Mouse (Mus musculus): ENCODE results near the gene Grk5. TPM values are rescaled to one million over a fixed set of nuclear protein-coding genes. Genes with fewer than 3 reads are reported as not detected.

Grk5 gene
- polyA plus RNA-seq, 1 experiment from 2014 or later: 3.6 TPM

DNA sequence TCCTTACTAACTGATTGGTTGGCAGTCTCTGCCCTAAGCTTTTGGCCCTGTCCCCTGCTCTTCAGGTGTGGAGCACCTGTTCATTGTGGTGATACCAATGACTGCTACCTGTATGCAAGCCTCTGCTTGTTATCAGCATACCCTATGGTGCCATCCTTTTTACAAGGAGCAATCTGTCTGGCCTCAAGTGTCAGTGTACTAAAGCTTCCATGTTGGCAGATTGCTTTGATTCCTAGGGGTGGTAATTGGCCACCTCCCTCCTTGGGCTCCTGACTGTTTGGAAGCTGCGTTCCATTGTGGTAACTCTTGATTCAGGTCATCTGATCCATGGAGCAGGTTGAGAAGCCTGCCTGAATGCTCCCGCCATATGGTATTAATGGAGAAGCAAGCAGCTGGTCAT is 65.6 kb downstream of the Grk5 start:
- Histone ChIP-seq H3K9me3 (ENCODE audit: control insufficient read depth, low read depth, low read length) (no peaks in the 10 kb centered on the region), H3K4me3 (ENCODE audit: low read depth, low read length) (no peak overlapping the region), H3K36me3 (ENCODE audit: control insufficient read depth, insufficient read depth, low read length) (no peaks in the 10 kb centered on the region), H3K27ac (ENCODE audit: low read length) (no peak overlapping the region), H3K4me2 (replicated peaks; ENCODE audit: low read depth, low read length) (no peak overlapping the region), H3K4me1 (ENCODE audit: control insufficient read depth, insufficient read depth, low read length) (no peaks in the 10 kb centered on the region), H3K9ac (replicated peaks; ENCODE audit: low read depth, low read length) (no peak overlapping the region), H3K27me3 (ENCODE audit: control insufficient read depth, insufficient read depth, low read length) (no peaks in the 10 kb centered on the region)
- ATAC-seq (ENCODE audit: insufficient number of reproducible peaks, insufficient read depth, low FRiP score, low read depth): no peak; the same call in 1 of the 2 replicates
- WGBS: 93% methylated on average over 2 of the region's 2 CpGs

DNA sequence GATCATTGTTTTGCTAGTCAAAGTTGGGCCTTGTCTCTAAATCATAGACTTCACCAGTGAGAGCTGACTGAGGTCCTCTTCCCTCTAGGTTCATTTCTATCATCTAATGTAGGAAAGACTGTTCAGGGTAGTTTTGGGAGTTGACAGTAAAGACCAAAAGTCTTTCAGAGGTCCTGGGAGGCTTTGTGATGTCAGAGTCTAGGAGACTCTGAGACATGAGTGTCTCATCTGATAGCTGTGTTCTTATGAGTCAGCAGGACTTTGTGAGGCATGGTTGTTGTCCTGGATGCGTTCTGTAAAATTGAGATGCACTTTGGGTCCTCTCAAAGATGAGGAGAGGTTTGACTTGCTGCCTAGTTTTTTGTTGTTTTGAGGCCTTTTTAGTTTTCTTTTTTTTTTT is 66.2 kb downstream of the Grk5 start:
- Histone ChIP-seq H3K27ac (ENCODE audit: low read length) (no peak overlapping the region), H3K9ac (replicated peaks; ENCODE audit: low read depth, low read length) (no peak overlapping the region), H3K4me1 (ENCODE audit: control insufficient read depth, insufficient read depth, low read length) (no peaks in the 10 kb centered on the region), H3K36me3 (ENCODE audit: control insufficient read depth, insufficient read depth, low read length) (no peaks in the 10 kb centered on the region), H3K9me3 (ENCODE audit: control insufficient read depth, low read depth, low read length) (no peaks in the 10 kb centered on the region), H3K4me2 (replicated peaks; ENCODE audit: low read depth, low read length) (no peak overlapping the region), H3K27me3 (ENCODE audit: control insufficient read depth, insufficient read depth, low read length) (no peaks in the 10 kb centered on the region), H3K4me3 (ENCODE audit: low read depth, low read length) (no peak overlapping the region)
- WGBS: 87% methylated on average over 1 of the region's 1 CpGs
- ATAC-seq (ENCODE audit: insufficient number of reproducible peaks, insufficient read depth, low FRiP score, low read depth): no peak

DNA sequence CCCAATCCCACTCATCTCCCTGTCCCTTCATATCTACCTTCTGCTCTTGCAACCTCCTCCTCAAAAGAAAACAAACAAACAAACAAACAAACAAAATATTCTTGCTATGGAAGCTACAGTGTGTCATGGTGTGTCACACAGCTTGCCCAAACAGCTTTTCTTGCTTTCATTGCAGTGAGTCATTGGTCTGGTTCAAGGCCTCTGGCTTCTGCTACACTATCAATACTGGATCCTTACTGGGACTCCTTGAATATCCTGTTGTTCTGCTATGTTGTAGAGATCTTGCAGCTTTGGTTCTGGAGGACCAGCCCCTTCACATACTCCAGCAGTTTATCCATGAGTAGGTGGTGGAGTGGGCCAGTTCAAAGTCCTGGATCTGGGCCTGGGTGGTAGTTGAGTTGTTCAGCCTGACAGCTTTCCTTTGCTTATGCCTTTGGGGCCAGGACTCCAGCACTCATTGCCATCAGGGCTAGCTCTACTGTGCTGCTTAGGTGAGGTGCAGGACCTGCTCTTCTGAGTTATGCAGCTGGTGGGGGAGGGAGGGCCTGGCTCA is 66.7 kb downstream of the Grk5 start:
- H3K36me3 ChIP-seq (ENCODE audit: control insufficient read depth, insufficient read depth, low read length): no peaks in the 10 kb centered on the region
- no peaks in the 10 kb centered on the region for H3K27me3 ChIP-seq (ENCODE audit: control insufficient read depth, insufficient read depth, low read length)
- H3K4me2 ChIP-seq (replicated peaks; ENCODE audit: low read depth, low read length): no peak overlapping the region
- no peaks in the 10 kb centered on the region for H3K4me1 ChIP-seq (ENCODE audit: control insufficient read depth, insufficient read depth, low read length)
- H3K4me3 ChIP-seq (ENCODE audit: low read depth, low read length): no peak overlapping the region
- H3K27ac ChIP-seq (ENCODE audit: low read length): no peak overlapping the region
- no peak for ATAC-seq (ENCODE audit: insufficient number of reproducible peaks, insufficient read depth, low FRiP score, low read depth)
- H3K9me3 ChIP-seq (ENCODE audit: control insufficient read depth, low read depth, low read length): no peaks in the 10 kb centered on the region
- H3K9ac ChIP-seq (replicated peaks; ENCODE audit: low read depth, low read length): no peak overlapping the region

DNA sequence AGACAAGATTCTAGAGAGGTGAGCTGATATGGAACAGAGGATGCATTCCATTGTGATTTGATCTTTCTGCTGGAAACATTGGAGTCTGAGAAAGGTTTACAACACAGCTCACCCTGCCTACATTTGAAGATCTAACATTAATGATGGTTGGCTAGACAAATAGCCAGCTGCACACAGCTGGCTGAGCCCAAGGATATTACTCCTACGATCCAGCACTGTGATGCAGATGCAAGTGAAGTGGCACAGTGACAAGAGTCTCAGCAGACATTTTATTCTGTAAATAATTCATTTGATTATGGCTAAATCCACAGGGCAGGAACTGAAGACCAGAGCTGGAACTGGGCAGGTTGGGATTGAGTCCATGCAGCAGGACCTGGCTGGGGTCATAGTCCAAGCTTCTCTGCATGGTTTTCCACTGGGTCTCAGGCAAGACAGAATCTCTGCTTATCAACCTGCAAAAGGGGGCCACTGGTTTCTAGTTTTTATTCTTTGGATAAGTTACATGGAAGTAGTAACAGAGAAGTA is 70.2 kb downstream of the Grk5 start:
- no peak overlapping the region for H3K9ac ChIP-seq (replicated peaks; ENCODE audit: low read depth, low read length)
- H3K4me2 ChIP-seq (replicated peaks; ENCODE audit: low read depth, low read length): no peak overlapping the region
- no peaks in the 10 kb centered on the region for H3K27me3 ChIP-seq (ENCODE audit: control insufficient read depth, insufficient read depth, low read length)
- H3K36me3 ChIP-seq (ENCODE audit: control insufficient read depth, insufficient read depth, low read length): no peaks in the 10 kb centered on the region
- ATAC-seq (ENCODE audit: insufficient number of reproducible peaks, insufficient read depth, low FRiP score, low read depth): 0 out of 2 replicates have a peak, but pooled peaks have one; percentile 53
- H3K27ac ChIP-seq (ENCODE audit: low read length): no peak overlapping the region
- WGBS: 39% methylated on average over 1 of the region's 1 CpGs
- H3K9me3 ChIP-seq (ENCODE audit: control insufficient read depth, low read depth, low read length): no peaks in the 10 kb centered on the region
- H3K4me3 ChIP-seq (ENCODE audit: low read depth, low read length): no peak overlapping the region
- no peaks in the 10 kb centered on the region for H3K4me1 ChIP-seq (ENCODE audit: control insufficient read depth, insufficient read depth, low read length)

DNA sequence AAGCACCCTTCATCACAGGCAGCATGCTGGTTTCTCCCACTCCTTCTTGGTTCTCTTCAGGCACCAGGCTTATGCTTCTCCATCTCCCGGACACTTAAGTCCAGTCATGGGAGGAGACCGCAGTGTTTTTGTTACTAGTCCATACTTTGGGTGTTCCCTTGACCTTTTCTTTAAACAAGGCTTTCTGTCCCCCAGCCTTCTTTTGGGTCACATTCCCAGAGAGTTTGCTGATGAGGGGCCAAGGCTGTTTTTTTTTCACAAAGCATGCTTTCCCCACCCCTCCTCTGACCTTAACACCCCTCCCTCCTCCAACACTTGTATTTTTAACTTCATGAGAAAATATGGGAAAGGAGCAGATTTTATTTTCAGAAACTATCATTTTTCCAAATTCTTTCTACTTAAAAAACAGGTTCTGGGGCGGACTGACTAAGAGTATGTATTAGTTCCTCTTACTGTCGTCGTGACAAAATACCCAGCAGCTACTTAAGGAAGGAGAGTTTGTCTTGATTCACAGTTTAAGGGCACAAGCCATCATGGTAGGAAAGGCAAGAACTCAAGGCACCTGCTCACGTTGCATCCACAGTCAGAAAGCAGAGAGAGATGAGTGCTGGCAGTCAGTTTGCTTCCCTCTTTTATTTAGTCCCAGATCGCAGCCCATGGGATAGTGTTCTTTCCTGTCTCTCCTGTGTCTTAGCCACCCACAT is 73.0 kb downstream of the Grk5 start:
- Histone ChIP-seq H3K4me2 (replicated peaks; ENCODE audit: low read depth, low read length) (no peak overlapping the region), H3K4me3 (ENCODE audit: low read depth, low read length) (no peak overlapping the region), H3K9me3 (ENCODE audit: control insufficient read depth, low read depth, low read length) (no peaks in the 10 kb centered on the region), H3K9ac (replicated peaks; ENCODE audit: low read depth, low read length) (no peak overlapping the region), H3K4me1 (ENCODE audit: control insufficient read depth, insufficient read depth, low read length) (no peaks in the 10 kb centered on the region), H3K27me3 (ENCODE audit: control insufficient read depth, insufficient read depth, low read length) (no peaks in the 10 kb centered on the region), H3K36me3 (ENCODE audit: control insufficient read depth, insufficient read depth, low read length) (no peaks in the 10 kb centered on the region), H3K27ac (ENCODE audit: low read length) (no peak overlapping the region)
- WGBS: 67% methylated on average over 7 of the region's 7 CpGs
- ATAC-seq (ENCODE audit: insufficient number of reproducible peaks, insufficient read depth, low FRiP score, low read depth): no peak

DNA sequence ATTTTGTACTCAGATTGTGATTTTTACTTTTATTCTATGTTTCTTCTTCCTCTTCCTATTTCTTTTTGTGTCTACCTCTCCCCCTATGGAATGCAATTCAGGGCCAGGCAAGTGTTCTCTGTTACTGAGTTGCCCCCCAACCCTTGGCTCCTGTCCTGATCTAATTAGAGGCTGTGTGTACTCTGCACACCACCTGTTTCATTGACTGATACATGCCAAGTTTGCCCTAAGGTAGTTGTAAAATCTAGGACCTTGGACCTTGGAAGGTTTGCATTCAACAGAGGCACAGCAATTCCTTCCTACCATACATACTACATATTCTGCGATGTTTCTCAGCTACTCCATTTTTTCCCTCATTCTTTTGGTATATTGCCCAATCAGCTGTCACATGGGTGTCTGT is 78.4 kb downstream of the Grk5 start:
- Histone ChIP-seq H3K4me1 (ENCODE audit: control insufficient read depth, insufficient read depth, low read length) (no peaks in the 10 kb centered on the region), H3K27ac (ENCODE audit: low read length) (no peak overlapping the region), H3K27me3 (ENCODE audit: control insufficient read depth, insufficient read depth, low read length) (no peaks in the 10 kb centered on the region), H3K4me3 (ENCODE audit: low read depth, low read length) (no peak overlapping the region), H3K9ac (replicated peaks; ENCODE audit: low read depth, low read length) (no peak overlapping the region), H3K9me3 (ENCODE audit: control insufficient read depth, low read depth, low read length) (no peaks in the 10 kb centered on the region), H3K4me2 (replicated peaks; ENCODE audit: low read depth, low read length) (no peak overlapping the region), H3K36me3 (ENCODE audit: control insufficient read depth, insufficient read depth, low read length) (no peaks in the 10 kb centered on the region)
- 88% methylated on average over 1 of the region's 1 CpGs for WGBS
- ATAC-seq (ENCODE audit: insufficient number of reproducible peaks, insufficient read depth, low FRiP score, low read depth): no peak

DNA sequence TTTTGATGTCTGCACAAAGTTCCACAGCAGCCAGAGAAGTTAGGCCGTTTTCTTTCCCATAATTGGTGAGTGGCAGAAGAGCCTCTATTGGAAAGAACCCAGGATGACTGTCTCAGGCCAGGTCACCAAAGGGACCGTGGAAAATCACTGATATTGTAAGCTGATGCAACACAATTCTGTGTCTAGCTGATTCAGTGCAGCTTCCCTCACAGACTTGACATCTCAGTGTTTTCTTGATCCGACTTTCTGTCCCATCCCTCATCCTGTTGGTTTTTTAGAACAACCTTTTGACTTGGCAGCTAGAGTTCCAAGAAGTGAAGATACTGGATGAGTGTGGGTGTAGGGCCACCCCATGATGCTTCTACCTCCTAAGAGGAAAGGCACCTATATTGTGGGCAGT is 80.9 kb downstream of the Grk5 start:
- Histone ChIP-seq H3K27me3 (ENCODE audit: control insufficient read depth, insufficient read depth, low read length) (no peaks in the 10 kb centered on the region), H3K9ac (replicated peaks; ENCODE audit: low read depth, low read length) (no peak overlapping the region), H3K9me3 (ENCODE audit: control insufficient read depth, low read depth, low read length) (no peaks in the 10 kb centered on the region), H3K27ac (ENCODE audit: low read length) (no peak overlapping the region), H3K4me1 (ENCODE audit: control insufficient read depth, insufficient read depth, low read length) (no peaks in the 10 kb centered on the region), H3K4me2 (replicated peaks; ENCODE audit: low read depth, low read length) (no peak overlapping the region), H3K36me3 (ENCODE audit: control insufficient read depth, insufficient read depth, low read length) (no peaks in the 10 kb centered on the region), H3K4me3 (ENCODE audit: low read depth, low read length) (no peak overlapping the region)
- ATAC-seq (ENCODE audit: insufficient number of reproducible peaks, insufficient read depth, low FRiP score, low read depth): no peak
- 74% methylated on average over 3 of the region's 3 CpGs for WGBS

DNA sequence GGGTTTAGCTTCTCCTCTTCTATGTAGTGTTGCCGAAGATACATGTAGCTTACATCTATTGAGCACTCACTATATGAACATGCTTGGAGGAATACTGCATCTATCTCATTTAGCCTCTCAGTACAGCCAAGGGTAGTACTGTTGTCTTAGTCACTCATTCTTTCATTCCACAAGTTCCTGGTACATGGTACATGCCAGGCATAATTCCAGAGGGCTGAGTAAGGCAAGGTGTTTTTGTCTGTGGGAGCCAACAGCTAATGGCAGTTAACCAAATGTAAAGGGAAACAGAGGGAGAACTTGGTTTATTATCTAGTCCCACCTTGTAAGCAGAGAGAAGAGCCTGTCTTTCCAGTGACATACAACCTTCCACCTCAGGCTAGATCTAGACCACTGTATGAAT is 82.0 kb downstream of the Grk5 start:
- no peak for ATAC-seq (ENCODE audit: insufficient number of reproducible peaks, insufficient read depth, low FRiP score, low read depth)
- 90% methylated on average over 1 of the region's 1 CpGs for WGBS
- no peak overlapping the region for H3K27ac ChIP-seq (ENCODE audit: low read length)

More for the DNA sequence above, 82.0 kb downstream of the Grk5 start:
- no peaks in the 10 kb centered on the region for H3K27me3 ChIP-seq (ENCODE audit: control insufficient read depth, insufficient read depth, low read length)
- H3K36me3 ChIP-seq (ENCODE audit: control insufficient read depth, insufficient read depth, low read length): no peaks in the 10 kb centered on the region
- H3K4me3 ChIP-seq (ENCODE audit: low read depth, low read length): no peak overlapping the region
- no peaks in the 10 kb centered on the region for H3K9me3 ChIP-seq (ENCODE audit: control insufficient read depth, low read depth, low read length)
- no peaks in the 10 kb centered on the region for H3K4me1 ChIP-seq (ENCODE audit: control insufficient read depth, insufficient read depth, low read length)
- no peak overlapping the region for H3K4me2 ChIP-seq (replicated peaks; ENCODE audit: low read depth, low read length)
- H3K9ac ChIP-seq (replicated peaks; ENCODE audit: low read depth, low read length): no peak overlapping the region
